Mouse (Mus musculus): ENCODE data around the gene Col15a1. TPM values are rescaled to one million over a fixed set of nuclear protein-coding genes. Genes with fewer than 3 reads are reported as not detected.

The Col15a1 gene
- polyA plus RNA-seq, 1 experiment from 2014 or later, result 28.6 TPM

- H3K9me3 ChIP-seq (ENCODE audit: control insufficient read depth, low read length), result no peaks in the 10 kb centered on the region
- DNase-seq (ENCODE audit: low spot score), result no peak
- TF ChIP-seq EP300 (optimal IDR thresholded peaks at IDR 0.05), result no peak
- TF ChIP-seq CTCF (IDR thresholded peaks at IDR 0.05; ENCODE audit: low read depth), result no peak
- H3K27ac ChIP-seq (replicated peaks), result peak overlapping the region; percentile 69
- H3K9ac ChIP-seq (ENCODE audit: low read length), result 0 out of 2 replicates have a peak overlapping the region, but pooled peaks have one; percentile 18
- no peaks in the 10 kb centered on the region; the same call in 1 of the 2 replicates for H3K36me3 ChIP-seq (ENCODE audit: control insufficient read depth, insufficient read depth, low read length)
- 50% methylated on average over 6 of the region's 6 CpGs for WGBS
- H3K4me2 ChIP-seq (replicated peaks; ENCODE audit: low read depth), result no peak overlapping the region
- no peaks in the 10 kb centered on the region for H3K27me3 ChIP-seq (ENCODE audit: control insufficient read depth, insufficient read depth, low read length)
- no peak overlapping the region for H3K4me3 ChIP-seq (ENCODE audit: low read depth, low read length)
- H3K4me1 ChIP-seq (replicated peaks; ENCODE audit: control insufficient read depth, insufficient read depth), result no peaks in the 10 kb centered on the region
- ATAC-seq (ENCODE audit: low FRiP score, low TSS enrichment), result peak; percentile 58; the same call in 1 of the 2 replicates
Observed at GRCm38 (mm10) chr4:47247574-47247973, 39.6 kb downstream of the Col15a1 start.

- no peak for TF ChIP-seq EP300 (optimal IDR thresholded peaks at IDR 0.05)
- TF ChIP-seq CTCF (IDR thresholded peaks at IDR 0.05; ENCODE audit: low read depth), result no peak
- no peaks in the 10 kb centered on the region for H3K9me3 ChIP-seq (ENCODE audit: control insufficient read depth, low read length)
- no peak overlapping the region for H3K27ac ChIP-seq (replicated peaks)
- ATAC-seq (ENCODE audit: low FRiP score, low TSS enrichment) (no peak), DNase-seq (ENCODE audit: low spot score) (no peak)
- no peak overlapping the region for H3K4me2 ChIP-seq (replicated peaks; ENCODE audit: low read depth)
- no peaks in the 10 kb centered on the region for H3K4me1 ChIP-seq (replicated peaks; ENCODE audit: control insufficient read depth, insufficient read depth)
- H3K9ac ChIP-seq (ENCODE audit: low read length), result no peak overlapping the region
- no peaks in the 10 kb centered on the region for H3K27me3 ChIP-seq (ENCODE audit: control insufficient read depth, insufficient read depth, low read length)
- no peak overlapping the region for H3K4me3 ChIP-seq (ENCODE audit: low read depth, low read length)
- WGBS, result 91% methylated on average over 6 of the region's 6 CpGs
- no peaks in the 10 kb centered on the region; the same call in 1 of the 2 replicates for H3K36me3 ChIP-seq (ENCODE audit: control insufficient read depth, insufficient read depth, low read length)
Observed at GRCm38 (mm10) chr4:47249193-47249592, 41.2 kb downstream of the Col15a1 start.

GRCm38 (mm10) chr4:47251069-47251468, 43.1 kb downstream of the Col15a1 start:
- WGBS, result 28% methylated on average over 5 of the region's 5 CpGs
- TF ChIP-seq EP300 (optimal IDR thresholded peaks at IDR 0.05) (no peak), CTCF (IDR thresholded peaks at IDR 0.05; ENCODE audit: low read depth) (peak; percentile 88)
- Histone ChIP-seq H3K4me2 (replicated peaks; ENCODE audit: low read depth) (no peak overlapping the region), H3K9ac (ENCODE audit: low read length) (no peak overlapping the region), H3K27ac (replicated peaks) (no peak overlapping the region), H3K27me3 (ENCODE audit: control insufficient read depth, insufficient read depth, low read length) (no peaks in the 10 kb centered on the region), H3K4me3 (ENCODE audit: low read depth, low read length) (no peak overlapping the region), H3K4me1 (replicated peaks; ENCODE audit: control insufficient read depth, insufficient read depth) (no peaks in the 10 kb centered on the region), H3K9me3 (ENCODE audit: control insufficient read depth, low read length) (no peaks in the 10 kb centered on the region), H3K36me3 (ENCODE audit: control insufficient read depth, insufficient read depth, low read length) (no peaks in the 10 kb centered on the region)
- ATAC-seq (ENCODE audit: low FRiP score, low TSS enrichment) (peak; percentile 59), DNase-seq (ENCODE audit: low spot score) (peak; percentile 80)

DNA sequence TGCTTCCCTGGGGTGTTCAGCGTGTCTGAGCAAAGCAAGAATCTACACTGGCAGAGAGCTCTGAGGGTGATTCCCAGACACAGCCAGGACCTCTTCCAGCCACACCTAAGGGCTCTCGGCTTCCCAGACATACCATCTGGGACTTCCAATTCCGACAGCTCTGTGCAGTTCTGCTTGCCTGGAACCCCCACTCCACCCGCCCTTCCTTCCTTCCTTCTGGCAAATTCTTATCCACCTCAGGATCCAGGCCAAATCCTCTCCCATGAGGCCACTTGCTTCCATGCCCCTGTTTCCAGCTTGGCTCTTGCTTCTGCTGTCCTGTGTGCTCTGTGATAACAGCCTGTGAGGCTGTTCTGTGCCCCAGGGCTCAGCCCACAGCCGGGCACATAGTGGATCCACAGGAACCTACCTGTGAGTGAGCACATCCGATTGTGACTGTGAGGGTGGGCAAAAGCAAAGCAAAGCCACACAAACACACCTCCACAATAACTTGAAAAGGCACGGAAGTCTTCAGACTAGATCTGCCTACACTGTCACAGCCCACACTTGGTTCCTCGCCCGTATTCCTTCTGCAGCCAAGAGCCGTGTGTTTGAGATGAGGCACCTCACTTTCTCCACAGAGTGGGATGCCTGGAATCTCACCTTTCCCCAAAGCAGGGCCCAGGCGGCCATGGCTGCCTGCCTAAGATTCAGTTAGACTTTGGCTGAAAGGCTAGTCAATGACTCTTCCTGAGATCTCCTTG, 43.9 kb downstream of the Col15a1 start:
- no peaks in the 10 kb centered on the region for H3K36me3 ChIP-seq (ENCODE audit: control insufficient read depth, insufficient read depth, low read length)
- H3K4me2 ChIP-seq (replicated peaks; ENCODE audit: low read depth), result no peak overlapping the region
- no peak overlapping the region for H3K9ac ChIP-seq (ENCODE audit: low read length)
- H3K27me3 ChIP-seq (ENCODE audit: control insufficient read depth, insufficient read depth, low read length), result no peaks in the 10 kb centered on the region
- no peaks in the 10 kb centered on the region for H3K4me1 ChIP-seq (replicated peaks; ENCODE audit: control insufficient read depth, insufficient read depth)
- TF ChIP-seq CTCF (IDR thresholded peaks at IDR 0.05; ENCODE audit: low read depth) (no peak), EP300 (optimal IDR thresholded peaks at IDR 0.05) (no peak)
- no peak overlapping the region for H3K27ac ChIP-seq (replicated peaks)
- DNase-seq (ENCODE audit: low spot score), result no peak
- no peak for ATAC-seq (ENCODE audit: low FRiP score, low TSS enrichment)
- H3K4me3 ChIP-seq (ENCODE audit: low read depth, low read length), result no peak overlapping the region
- 78% methylated on average over 11 of the region's 11 CpGs for WGBS
- no peaks in the 10 kb centered on the region for H3K9me3 ChIP-seq (ENCODE audit: control insufficient read depth, low read length)

DNA sequence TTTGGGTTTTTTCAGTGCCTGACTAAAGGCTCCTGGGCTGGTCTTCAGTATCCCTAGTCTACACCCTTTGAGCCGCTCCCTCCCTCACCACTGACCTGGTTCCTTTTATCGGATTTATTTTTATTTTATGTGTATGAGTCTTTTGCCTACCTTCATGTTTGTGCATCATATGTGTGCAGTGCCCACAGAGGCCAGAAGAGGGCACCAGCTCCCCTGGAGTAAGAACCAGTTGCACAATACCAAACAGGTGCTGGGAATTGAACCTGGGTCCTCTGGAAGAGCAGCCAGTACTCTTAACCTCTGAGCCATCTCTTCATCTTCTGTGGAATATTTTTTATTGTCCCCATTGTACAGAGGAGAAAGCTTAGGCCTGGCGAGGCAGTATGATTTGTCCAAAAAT, 44.7 kb downstream of the Col15a1 start:
- ATAC-seq (ENCODE audit: low FRiP score, low TSS enrichment) (no peak), DNase-seq (ENCODE audit: low spot score) (no peak)
- 98% methylated on average over 3 of the region's 3 CpGs for WGBS
- no peaks in the 10 kb centered on the region for H3K9me3 ChIP-seq (ENCODE audit: control insufficient read depth, low read length)
- no peaks in the 10 kb centered on the region for H3K27me3 ChIP-seq (ENCODE audit: control insufficient read depth, insufficient read depth, low read length)
- no peak overlapping the region for H3K9ac ChIP-seq (ENCODE audit: low read length)
- TF ChIP-seq CTCF (IDR thresholded peaks at IDR 0.05; ENCODE audit: low read depth) (peak; percentile 45), EP300 (optimal IDR thresholded peaks at IDR 0.05) (no peak)
- no peak overlapping the region for H3K27ac ChIP-seq (replicated peaks)
- no peak overlapping the region for H3K4me3 ChIP-seq (ENCODE audit: low read depth, low read length)
- no peak overlapping the region for H3K4me2 ChIP-seq (replicated peaks; ENCODE audit: low read depth)
- H3K36me3 ChIP-seq (ENCODE audit: control insufficient read depth, insufficient read depth, low read length), result no peaks in the 10 kb centered on the region
- H3K4me1 ChIP-seq (replicated peaks; ENCODE audit: control insufficient read depth, insufficient read depth), result no peaks in the 10 kb centered on the region

DNA sequence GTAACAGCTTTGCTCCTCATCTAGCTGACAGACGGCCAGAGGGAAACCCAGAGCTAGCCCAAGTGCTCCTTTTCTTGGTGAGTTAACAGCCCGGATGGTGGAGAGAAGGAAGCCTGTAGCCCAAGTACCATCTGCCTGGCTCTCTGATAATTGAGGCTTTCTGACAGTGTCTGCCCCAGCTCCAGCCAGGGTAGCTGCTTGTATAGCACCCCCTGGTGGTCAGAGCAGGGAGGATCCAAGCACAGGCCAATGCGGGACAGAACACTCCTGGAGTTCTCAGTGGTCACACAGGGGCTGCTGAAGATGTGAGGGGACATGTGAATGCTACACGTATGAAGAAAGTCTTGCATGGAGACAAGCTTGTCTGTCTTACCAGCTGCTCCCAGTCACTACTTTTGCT, 47.7 kb downstream of the Col15a1 start:
- WGBS, result 46% methylated on average over 4 of the region's 4 CpGs
- H3K36me3 ChIP-seq (ENCODE audit: control insufficient read depth, insufficient read depth, low read length), result no peaks in the 10 kb centered on the region
- H3K4me2 ChIP-seq (replicated peaks; ENCODE audit: low read depth), result no peak overlapping the region
- H3K27me3 ChIP-seq (ENCODE audit: control insufficient read depth, insufficient read depth, low read length), result no peaks in the 10 kb centered on the region
- no peak overlapping the region for H3K27ac ChIP-seq (replicated peaks)
- DNase-seq (ENCODE audit: low spot score), result peak; percentile 76
- no peaks in the 10 kb centered on the region for H3K9me3 ChIP-seq (ENCODE audit: control insufficient read depth, low read length)
- no peak overlapping the region for H3K4me3 ChIP-seq (ENCODE audit: low read depth, low read length)
- TF ChIP-seq EP300 (optimal IDR thresholded peaks at IDR 0.05) (no peak), CTCF (IDR thresholded peaks at IDR 0.05; ENCODE audit: low read depth) (peak; percentile 94)
- peak; percentile 58; the same call in 1 of the 2 replicates for ATAC-seq (ENCODE audit: low FRiP score, low TSS enrichment)
- H3K9ac ChIP-seq (ENCODE audit: low read length), result no peak overlapping the region
- no peaks in the 10 kb centered on the region for H3K4me1 ChIP-seq (replicated peaks; ENCODE audit: control insufficient read depth, insufficient read depth)
